Mouse (Mus musculus) lung, embryonic 14.5 days (tissue): ENCODE data around the gene 4930469K13Rik. TPM values are rescaled to one million over a fixed set of nuclear protein-coding genes. Genes with fewer than 3 reads are reported as not detected.

Experiments
- ATAC-seq: fragments of 200-750 bp; cut with Nextera tagmentation; 2 replicates; pipeline ENCODE4 v1.8.0; 2017; ENCODE audit warnings: mild to moderate bottlenecking, moderate TSS enrichment, moderate library complexity; ENCODE audit not compliant: insufficient read depth
- DNase-seq: peaks from one replicate; pipeline ENCODE4 v3.0.0-alpha.2; 2015
- H3K27ac ChIP-seq: fragments of 300-500 bp; sonication (generic); 2 replicates; pipeline ENCODE4 v1.5.1; 2014; ENCODE audit warnings: low read depth, mild to moderate bottlenecking, moderate library complexity
- H3K27me3 ChIP-seq: fragments of 300-500 bp; sonication (generic); 2 replicates; pipeline ENCODE4 v1.6.1; 2014; ENCODE audit warnings: low read length, control low read depth; ENCODE audit not compliant: insufficient read depth
- H3K36me3 ChIP-seq: fragments of 300-500 bp; sonication (generic); 2 replicates; pipeline ENCODE4 v1.6.1; 2014; ENCODE audit warnings: control low read depth; ENCODE audit not compliant: insufficient read depth
- H3K4me1 ChIP-seq: fragments of 300-500 bp; sonication (generic); 2 replicates; pipeline ENCODE4 v1.6.1; 2014; ENCODE audit warnings: antibody characterized with exemption, control low read depth; ENCODE audit not compliant: insufficient read depth
- H3K4me2 ChIP-seq: fragments of 300-500 bp; sonication (generic); 2 replicates; pipeline ENCODE4 v1.6.1; 2014; ENCODE audit warnings: mild to moderate bottlenecking
- H3K4me3 ChIP-seq: fragments of 300-500 bp; sonication (generic); 2 replicates; pipeline ENCODE4 v1.5.1; 2014; ENCODE audit warnings: low read depth, low read length
- H3K9ac ChIP-seq: fragments of 300-500 bp; sonication (generic); 2 replicates; pipeline ENCODE4 v1.6.1; 2014
- H3K9me3 ChIP-seq: fragments of 300-500 bp; sonication (generic); 2 replicates; pipeline ENCODE4 v1.6.1; 2016; ENCODE audit warnings: low read depth, low read length, control low read depth
- CTCF ChIP-seq: IDR thresholded peaks from 2 replicates; pipeline ENCODE4 v1.5.1; 2016; ENCODE audit warnings: antibody characterized with exemption, low read depth
- WGBS: fragments of 180-500 bp; shearing (Covaris S2); extraction: QIAGEN DNeasy Blood & Tissue Kit; methylation state at CpG from one replicate; pipeline ENCODE4 v1.1.7; 2014; 5-methylcytosine and 5-hydroxymethylcytosine counted together
- polyA plus RNA-seq: library from polyadenylated mRNA; unstranded; fragments of >200 nt; fragmentation: Nextera tagmentation; extraction: Ambion mirVana; gene quantifications from 2 replicates; pipeline ENCODE4 v1.2.1, GENCODE M21; 2014

4930469K13Rik gene
- polyA plus RNA-seq, 1 experiment from 2014 or later = not detected

DNA sequence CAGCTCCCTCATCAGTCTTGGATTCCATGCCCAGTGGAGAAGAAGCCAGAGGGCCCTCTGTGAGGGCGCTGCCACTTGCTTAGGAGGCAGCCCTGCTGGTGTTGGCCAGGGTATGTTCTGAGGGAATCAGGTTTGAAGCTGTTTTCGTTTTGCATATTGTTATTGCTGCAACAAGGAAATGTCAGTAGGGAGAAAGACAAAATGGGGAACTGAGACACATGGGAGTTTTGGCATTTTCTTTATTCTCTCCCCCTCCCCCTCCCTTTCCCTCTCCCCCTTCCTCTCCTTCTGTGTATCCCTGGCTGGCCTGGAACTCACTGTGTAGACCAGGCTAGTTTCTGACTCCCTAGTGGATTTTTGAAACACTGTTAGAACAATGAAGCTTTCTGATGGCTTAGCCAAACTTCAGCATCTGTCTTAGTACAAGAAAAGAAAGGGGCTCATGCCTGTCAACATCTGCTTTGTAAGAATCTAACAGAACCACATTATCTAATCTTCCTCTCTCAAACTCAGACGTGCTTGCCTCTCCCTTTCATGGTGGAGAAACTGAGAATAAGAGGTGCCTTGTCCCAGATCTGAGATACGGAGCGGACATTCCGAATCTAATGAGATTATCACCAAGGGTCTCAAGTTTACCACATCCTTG lies 86.2 kb downstream of the 4930469K13Rik start:
- Histone ChIP-seq H3K4me1 (no peaks in the 10 kb centered on the region), H3K36me3 (no peaks in the 10 kb centered on the region), H3K4me3 (no peak overlapping the region), H3K4me2 (no peak overlapping the region), H3K9ac (no peak overlapping the region), H3K9me3 (no peaks in the 10 kb centered on the region), H3K27ac (no peak overlapping the region), H3K27me3 (no peaks in the 10 kb centered on the region)
- DNase-seq = no peak
- no peak for TF ChIP-seq CTCF
- no peak for ATAC-seq
- 67% methylated on average over 6 of the region's 6 CpGs for WGBS

- H3K27ac ChIP-seq = no peak overlapping the region
These were observed 87.5 kb downstream of the 4930469K13Rik start for GRCm38 (mm10) chr11:34010859-34011172.

GRCm38 (mm10) chr11:34010133-34010858 lies 88.1 kb downstream of the 4930469K13Rik start:
- no peaks in the 10 kb centered on the region for H3K4me1 ChIP-seq
- H3K27ac ChIP-seq = no peak overlapping the region
- no peak overlapping the region for H3K4me2 ChIP-seq
- WGBS = 71% methylated on average over 7 of the region's 7 CpGs
- H3K36me3 ChIP-seq = no peaks in the 10 kb centered on the region
- peak; percentile 25; the same call in 1 of the 2 replicates for ATAC-seq
- no peaks in the 10 kb centered on the region for H3K27me3 ChIP-seq
- H3K9me3 ChIP-seq = no peaks in the 10 kb centered on the region
- H3K4me3 ChIP-seq = no peak overlapping the region
- no peak for TF ChIP-seq CTCF
- DNase-seq = no peak
- H3K9ac ChIP-seq = no peak overlapping the region

More at GRCm38 (mm10) chr11:34010859-34011172, 87.5 kb downstream of the 4930469K13Rik start:
- TF ChIP-seq CTCF = no peak
- Histone ChIP-seq H3K4me1 (no peaks in the 10 kb centered on the region), H3K9me3 (no peaks in the 10 kb centered on the region), H3K36me3 (no peaks in the 10 kb centered on the region), H3K9ac (no peak overlapping the region), H3K4me2 (no peak overlapping the region), H3K27me3 (no peaks in the 10 kb centered on the region), H3K4me3 (no peak overlapping the region)
- ATAC-seq (peak; percentile 70), DNase-seq (peak; percentile 61)
- WGBS = 43% methylated on average over 4 of the region's 4 CpGs

GRCm38 (mm10) chr11:34009316-34010087 lies 88.9 kb downstream of the 4930469K13Rik start:
- H3K9ac ChIP-seq = no peak overlapping the region
- no peak for ATAC-seq
- H3K27me3 ChIP-seq = no peaks in the 10 kb centered on the region
- no peaks in the 10 kb centered on the region for H3K9me3 ChIP-seq
- H3K4me3 ChIP-seq = no peak overlapping the region
- no peak overlapping the region for H3K27ac ChIP-seq
- no peak for DNase-seq
- H3K4me2 ChIP-seq = no peak overlapping the region
- WGBS = 83% methylated on average over 12 of the region's 12 CpGs
- no peaks in the 10 kb centered on the region for H3K36me3 ChIP-seq
- TF ChIP-seq CTCF = no peak
- H3K4me1 ChIP-seq = no peaks in the 10 kb centered on the region

GRCm38 (mm10) chr11:34008702-34009101 lies 89.7 kb downstream of the 4930469K13Rik start:
- ATAC-seq (no peak), DNase-seq (peak; percentile 82)
- no peak overlapping the region for H3K4me2 ChIP-seq
- no peak overlapping the region for H3K4me3 ChIP-seq
- no peak overlapping the region for H3K27ac ChIP-seq
- no peaks in the 10 kb centered on the region for H3K27me3 ChIP-seq
- H3K9ac ChIP-seq = no peak overlapping the region
- 30% methylated on average over 9 of the region's 9 CpGs for WGBS
- peak; percentile 77 for TF ChIP-seq CTCF
- H3K4me1 ChIP-seq = no peaks in the 10 kb centered on the region
- H3K9me3 ChIP-seq = no peaks in the 10 kb centered on the region
- no peaks in the 10 kb centered on the region for H3K36me3 ChIP-seq

DNA sequence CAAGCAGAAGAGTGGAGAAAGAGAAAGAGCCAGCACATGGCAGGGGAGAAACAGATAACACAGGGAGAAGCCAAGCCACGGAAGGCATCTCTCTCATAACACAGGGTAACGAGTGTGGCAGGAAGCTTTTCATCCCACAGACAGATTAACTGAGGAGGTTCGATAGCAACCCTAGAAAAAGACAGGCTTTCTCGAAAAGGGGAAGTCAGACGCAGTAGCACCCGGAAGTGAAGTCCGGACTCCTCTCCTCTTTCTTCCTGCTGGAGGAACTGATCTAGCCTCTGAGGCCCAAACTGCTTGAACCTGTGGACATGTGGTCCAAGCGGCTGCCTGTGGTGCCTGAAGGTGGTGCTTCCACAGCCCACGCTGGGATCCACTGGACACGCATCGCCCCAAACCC lies 90.1 kb downstream of the 4930469K13Rik start:
- DNase-seq (no peak), ATAC-seq (no peak)
- WGBS = 76% methylated on average over 11 of the region's 11 CpGs
- H3K27ac ChIP-seq = no peak overlapping the region
- H3K36me3 ChIP-seq = no peaks in the 10 kb centered on the region
- H3K4me2 ChIP-seq = no peak overlapping the region
- no peak overlapping the region for H3K4me3 ChIP-seq
- H3K27me3 ChIP-seq = no peaks in the 10 kb centered on the region
- H3K9ac ChIP-seq = no peak overlapping the region
- no peaks in the 10 kb centered on the region for H3K9me3 ChIP-seq
- H3K4me1 ChIP-seq = no peaks in the 10 kb centered on the region
- no peak for TF ChIP-seq CTCF

- Histone ChIP-seq H3K4me2 (no peak overlapping the region), H3K9ac (no peak overlapping the region), H3K9me3 (no peaks in the 10 kb centered on the region), H3K36me3 (no peaks in the 10 kb centered on the region), H3K27ac (no peak overlapping the region), H3K27me3 (no peaks in the 10 kb centered on the region), H3K4me1 (no peaks in the 10 kb centered on the region), H3K4me3 (no peak overlapping the region)
- DNase-seq = no peak
- TF ChIP-seq CTCF = no peak
- ATAC-seq = no peak
- WGBS = 71% methylated on average over 2 of the region's 2 CpGs
These were observed 90.7 kb downstream of the 4930469K13Rik start for GRCm38 (mm10) chr11:34007616-34008015.
